Mouse (Mus musculus) liver, postnatal 0 days (tissue): ENCODE data around the gene 4931406P16Rik.

ENCODE experiments used
- CTCF ChIP-seq: sonication (generic); IDR thresholded peaks from 2 replicates; pipeline ENCODE4 v1.5.1; 2016; ENCODE audit warnings: antibody characterized with exemption, low read depth
- EP300 ChIP-seq: IDR thresholded peaks from 2 replicates; pipeline ENCODE4 v1.6.1; 2016; ENCODE audit warnings: antibody characterized with exemption, low read depth, mild to moderate bottlenecking

DNA sequence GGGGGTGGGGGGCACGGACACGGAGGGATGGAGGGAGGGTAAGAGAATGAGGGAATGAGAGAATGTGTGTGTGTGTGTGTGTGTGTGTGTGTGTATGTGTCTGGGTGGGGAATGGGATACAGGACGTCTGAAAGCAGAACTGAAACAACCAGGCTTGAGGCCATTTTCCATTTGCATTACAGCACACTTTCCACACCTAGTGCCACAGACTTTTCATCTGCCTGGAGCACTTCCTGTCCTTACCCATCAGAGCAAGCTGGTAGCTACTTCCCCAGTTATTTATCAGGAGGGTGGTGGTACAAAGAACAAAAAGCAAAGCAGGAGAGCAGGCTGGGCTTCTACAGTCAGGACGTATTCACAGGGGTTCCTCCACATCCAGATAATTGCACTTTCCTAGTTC is 40.9 kb downstream of the 4931406P16Rik start:
- TF ChIP-seq CTCF (no peak), EP300 (no peak)
